Mouse (Mus musculus) heart, postnatal 0 days (tissue): ENCODE results near the gene Gpr135. TPM values are rescaled to one million over a fixed set of nuclear protein-coding genes. Genes with fewer than 3 reads are reported as not detected.
"Not testable (repeated sequence)": the region's sequence is repeated elsewhere in the genome, so short reads cannot be mapped to it uniquely, and the experiment has no call there.

ENCODE experiments used
- ATAC-seq: fragments of 200-750 bp; cut with Nextera tagmentation; 2 replicates; pipeline ENCODE4 v1.8.0; 2017; ENCODE audit warnings: low read depth, moderate number of reproducible peaks, moderate library complexity; ENCODE audit not compliant: insufficient read depth
- DNase-seq: peaks from one replicate; pipeline ENCODE4 v3.0.0-alpha.2; 2016; ENCODE audit warnings: low spot score
- H3K27ac ChIP-seq: fragments of 300-500 bp; sonication (generic); 2 replicates; pipeline ENCODE4 v1.5.1; 2014; ENCODE audit warnings: low read depth, mild to moderate bottlenecking
- H3K27me3 ChIP-seq: fragments of 300-500 bp; sonication (generic); 2 replicates; pipeline ENCODE4 v1.6.1; 2014; ENCODE audit warnings: low read length, mixed read lengths; ENCODE audit not compliant: control insufficient read depth, insufficient read depth
- H3K36me3 ChIP-seq: fragments of 300-500 bp; sonication (generic); replicated peaks from 2 replicates; pipeline ENCODE4 v1.6.1; 2014; ENCODE audit warnings: low read length, mixed read lengths; ENCODE audit not compliant: control insufficient read depth, insufficient read depth
- H3K4me1 ChIP-seq: fragments of 300-500 bp; sonication (generic); 2 replicates; pipeline ENCODE4 v1.6.1; 2014; ENCODE audit warnings: antibody characterized with exemption; ENCODE audit not compliant: control insufficient read depth, insufficient read depth
- H3K4me2 ChIP-seq: fragments of 300-500 bp; sonication (generic); 2 replicates; pipeline ENCODE4 v1.6.1; 2014; ENCODE audit warnings: low read depth, mild to moderate bottlenecking, low read length, moderate library complexity
- H3K4me3 ChIP-seq: fragments of 300-500 bp; sonication (generic); 2 replicates; pipeline ENCODE4 v1.5.1; 2014; ENCODE audit warnings: low read depth, low read length
- H3K9ac ChIP-seq: fragments of 300-500 bp; sonication (generic); replicated peaks from 2 replicates; pipeline ENCODE4 v1.6.1; 2014; ENCODE audit warnings: low read depth, low read length, mixed read lengths
- H3K9me3 ChIP-seq: fragments of 300-500 bp; sonication (generic); replicated peaks from 2 replicates; pipeline ENCODE4 v1.6.1; 2016; ENCODE audit warnings: low read length; ENCODE audit not compliant: control insufficient read depth
- CTCF ChIP-seq: IDR thresholded peaks from 2 replicates; pipeline ENCODE4 v1.5.1; 2016; ENCODE audit warnings: antibody characterized with exemption, control low read depth, low read depth
- EP300 ChIP-seq: IDR thresholded peaks from 2 replicates; pipeline ENCODE4 v1.6.1; 2016; ENCODE audit warnings: antibody characterized with exemption, low read depth
- WGBS: fragments of 180-500 bp; shearing (Covaris S2); extraction: QIAGEN DNeasy Blood & Tissue Kit; methylation state at CpG from one replicate; pipeline ENCODE4 v1.1.7; 2014; 5-methylcytosine and 5-hydroxymethylcytosine counted together
- polyA plus RNA-seq: library from polyadenylated mRNA; unstranded; fragments of >200 nt; fragmentation: Nextera tagmentation; extraction: Ambion mirVana; gene quantifications from 2 replicates; pipeline ENCODE4 v1.2.1, GENCODE M21; 2015
- total RNA-seq: library from RNA; depleted of rRNA; stranded (reverse); fragments of >200 nt; gene quantifications from 2 replicates; pipeline ENCODE4 v1.2.3, GENCODE M21; 2014; ENCODE audit warnings: low replicate concordance

Gpr135 gene
- total and polyA plus RNA-seq, 2 experiments from 2014 or later, result 0.37 TPM; not detected in 1

GRCm38 (mm10) chr12:72050821-72051220, 20.1 kb downstream of the Gpr135 start:
- TF ChIP-seq EP300 (no peak), CTCF (no peak)
- no peak for ATAC-seq
- no peak overlapping the region for H3K9ac ChIP-seq

GRCm38 (mm10) chr12:72050156-72050555, 20.8 kb downstream of the Gpr135 start:
- not testable (repeated sequence) for H3K9ac ChIP-seq, ATAC-seq, H3K36me3 ChIP-seq, H3K27me3 ChIP-seq, DNase-seq, H3K4me3 ChIP-seq, H3K4me2 ChIP-seq, H3K4me1 ChIP-seq, H3K27ac ChIP-seq
- 88% methylated on average over 5 of the region's 5 CpGs for WGBS
- peaks cover 17% of the 10 kb centered on the region for H3K9me3 ChIP-seq

More at GRCm38 (mm10) chr12:72050821-72051220, 20.1 kb downstream of the Gpr135 start:
- no peaks in the 10 kb centered on the region for H3K36me3 ChIP-seq
- H3K27ac ChIP-seq, result no peak overlapping the region
- WGBS, result 81% methylated on average over 4 of the region's 4 CpGs
- H3K4me3 ChIP-seq, result no peak overlapping the region
- no peaks in the 10 kb centered on the region for H3K27me3 ChIP-seq
- H3K4me1 ChIP-seq, result no peaks in the 10 kb centered on the region
- no peak for DNase-seq
- H3K9me3 ChIP-seq, result peaks cover 17% of the 10 kb centered on the region
- no peak overlapping the region for H3K4me2 ChIP-seq

- TF ChIP-seq CTCF (peak; percentile 68), EP300 (no peak)
- ATAC-seq, result peak; percentile 24; the same call in 1 of the 2 replicates
- 0% methylated on average over 2 of the region's 2 CpGs for WGBS
- H3K36me3 ChIP-seq, result no peaks in the 10 kb centered on the region
- H3K4me1 ChIP-seq, result no peaks in the 10 kb centered on the region
- no peak overlapping the region for H3K4me2 ChIP-seq
- H3K9me3 ChIP-seq, result peaks cover 17% of the 10 kb centered on the region
- no peaks in the 10 kb centered on the region for H3K27me3 ChIP-seq
- peak; percentile 60 for DNase-seq
- no peak overlapping the region for H3K9ac ChIP-seq
- H3K4me3 ChIP-seq, result no peak overlapping the region
- no peak overlapping the region for H3K27ac ChIP-seq
Measured at GRCm38 (mm10) chr12:72047513-72047912, 23.4 kb downstream of the Gpr135 start.

- DNase-seq (no peak), ATAC-seq (no peak)
- no peaks in the 10 kb centered on the region for H3K9me3 ChIP-seq
- no peaks in the 10 kb centered on the region for H3K36me3 ChIP-seq
- H3K9ac ChIP-seq, result no peak overlapping the region
- H3K27ac ChIP-seq, result no peak overlapping the region
- peaks cover 16% of the 10 kb centered on the region for H3K4me1 ChIP-seq
- H3K4me3 ChIP-seq, result no peak overlapping the region
- TF ChIP-seq CTCF (no peak), EP300 (no peak)
- H3K4me2 ChIP-seq, result no peak overlapping the region
- no peaks in the 10 kb centered on the region for H3K27me3 ChIP-seq
- 88% methylated on average over 3 of the region's 3 CpGs for WGBS
Measured at GRCm38 (mm10) chr12:72041238-72041637, 29.7 kb downstream of the Gpr135 start.

GRCm38 (mm10) chr12:72039501-72039900, 31.4 kb downstream of the Gpr135 start:
- H3K4me2 ChIP-seq, result no peak overlapping the region
- 22% methylated on average over 8 of the region's 8 CpGs for WGBS

GRCm38 (mm10) chr12:72038866-72039265, 32.1 kb downstream of the Gpr135 start:
- Histone ChIP-seq H3K36me3 (no peaks in the 10 kb centered on the region), H3K4me2 (no peak overlapping the region), H3K9me3 (no peaks in the 10 kb centered on the region), H3K27me3 (no peaks in the 10 kb centered on the region), H3K4me3 (no peak overlapping the region), H3K9ac (no peak overlapping the region), H3K4me1 (peaks cover 19% of the 10 kb centered on the region), H3K27ac (no peak overlapping the region)
- DNase-seq (no peak), ATAC-seq (no peak)
- TF ChIP-seq EP300 (no peak), CTCF (no peak)
- WGBS, result 27% methylated on average over 2 of the region's 2 CpGs

More at GRCm38 (mm10) chr12:72039501-72039900, 31.4 kb downstream of the Gpr135 start:
- ATAC-seq (no peak), DNase-seq (no peak)
- H3K27ac ChIP-seq, result no peak overlapping the region
- TF ChIP-seq CTCF (no peak), EP300 (no peak)
- peaks cover 19% of the 10 kb centered on the region for H3K4me1 ChIP-seq
- no peaks in the 10 kb centered on the region for H3K27me3 ChIP-seq
- no peaks in the 10 kb centered on the region for H3K9me3 ChIP-seq
- H3K4me3 ChIP-seq, result no peak overlapping the region
- no peak overlapping the region for H3K9ac ChIP-seq
- H3K36me3 ChIP-seq, result no peaks in the 10 kb centered on the region
